Mouse (Mus musculus) midbrain, embryonic 14.5 days (tissue): Measurements from ENCODE around the gene H2-Q6. TPM values are rescaled to one million over a fixed set of nuclear protein-coding genes. Genes with fewer than 3 reads are reported as not detected.
"Not testable (repeated sequence)": the region's sequence is repeated elsewhere in the genome, so short reads cannot be mapped to it uniquely, and the experiment has no call there.

Source experiments
- ATAC-seq: fragments of 200-750 bp; cut with Nextera tagmentation; 2 replicates; pipeline ENCODE4 v1.8.0; 2017; ENCODE audit warnings: moderate number of reproducible peaks, moderate library complexity; ENCODE audit not compliant: low FRiP score, low TSS enrichment
- DNase-seq: peaks from one replicate; pipeline ENCODE4 v3.0.0-alpha.2; 2015
- H3K27ac ChIP-seq: fragments of 300-500 bp; sonication (generic); replicated peaks from 2 replicates; pipeline ENCODE4 v1.5.1; 2014; ENCODE audit warnings: mild to moderate bottlenecking, low read depth, low read length, moderate library complexity
- H3K27me3 ChIP-seq: fragments of 300-500 bp; sonication (generic); 2 replicates; pipeline ENCODE4 v1.6.1; 2014; ENCODE audit warnings: low read length, control low read depth, mixed read lengths; ENCODE audit not compliant: control insufficient read depth, insufficient read depth
- H3K36me3 ChIP-seq: fragments of 300-500 bp; sonication (generic); 2 replicates; pipeline ENCODE4 v1.6.1; 2014; ENCODE audit warnings: low read length, control low read depth; ENCODE audit not compliant: control insufficient read depth, insufficient read depth
- H3K4me1 ChIP-seq: fragments of 300-500 bp; sonication (generic); 2 replicates; pipeline ENCODE4 v1.6.1; 2014; ENCODE audit warnings: mild to moderate bottlenecking, antibody characterized with exemption, low read length, control low read depth; ENCODE audit not compliant: control insufficient read depth, insufficient read depth
- H3K4me2 ChIP-seq: fragments of 300-500 bp; sonication (generic); 2 replicates; pipeline ENCODE4 v1.6.1; 2014; ENCODE audit warnings: mild to moderate bottlenecking, low read length, moderate library complexity
- H3K4me3 ChIP-seq: fragments of 300-500 bp; sonication (generic); replicated peaks from 2 replicates; pipeline ENCODE4 v1.5.1; 2014; ENCODE audit warnings: low read depth, low read length
- H3K9ac ChIP-seq: fragments of 300-500 bp; sonication (generic); replicated peaks from 2 replicates; pipeline ENCODE4 v1.6.1; 2014; ENCODE audit warnings: mild to moderate bottlenecking, low read length, moderate library complexity
- H3K9me3 ChIP-seq: fragments of 300-500 bp; sonication (generic); 2 replicates; pipeline ENCODE4 v1.6.1; 2016; ENCODE audit warnings: low read length, control low read depth, mixed read lengths; ENCODE audit not compliant: control insufficient read depth
- WGBS: fragments of 180-500 bp; shearing (Covaris S2); extraction: QIAGEN DNeasy Blood & Tissue Kit; methylation state at CpG from one replicate; pipeline ENCODE4 v1.1.7; 2014; 5-methylcytosine and 5-hydroxymethylcytosine counted together
- polyA plus RNA-seq: library from polyadenylated mRNA; unstranded; fragments of >200 nt; fragmentation: Nextera tagmentation; extraction: Ambion mirVana; gene quantifications from 2 replicates; pipeline ENCODE4 v1.2.1, GENCODE M21; 2014

The H2-Q6 gene
- polyA plus RNA-seq, 1 experiment from 2014 or later, result 0.63 TPM

DNA sequence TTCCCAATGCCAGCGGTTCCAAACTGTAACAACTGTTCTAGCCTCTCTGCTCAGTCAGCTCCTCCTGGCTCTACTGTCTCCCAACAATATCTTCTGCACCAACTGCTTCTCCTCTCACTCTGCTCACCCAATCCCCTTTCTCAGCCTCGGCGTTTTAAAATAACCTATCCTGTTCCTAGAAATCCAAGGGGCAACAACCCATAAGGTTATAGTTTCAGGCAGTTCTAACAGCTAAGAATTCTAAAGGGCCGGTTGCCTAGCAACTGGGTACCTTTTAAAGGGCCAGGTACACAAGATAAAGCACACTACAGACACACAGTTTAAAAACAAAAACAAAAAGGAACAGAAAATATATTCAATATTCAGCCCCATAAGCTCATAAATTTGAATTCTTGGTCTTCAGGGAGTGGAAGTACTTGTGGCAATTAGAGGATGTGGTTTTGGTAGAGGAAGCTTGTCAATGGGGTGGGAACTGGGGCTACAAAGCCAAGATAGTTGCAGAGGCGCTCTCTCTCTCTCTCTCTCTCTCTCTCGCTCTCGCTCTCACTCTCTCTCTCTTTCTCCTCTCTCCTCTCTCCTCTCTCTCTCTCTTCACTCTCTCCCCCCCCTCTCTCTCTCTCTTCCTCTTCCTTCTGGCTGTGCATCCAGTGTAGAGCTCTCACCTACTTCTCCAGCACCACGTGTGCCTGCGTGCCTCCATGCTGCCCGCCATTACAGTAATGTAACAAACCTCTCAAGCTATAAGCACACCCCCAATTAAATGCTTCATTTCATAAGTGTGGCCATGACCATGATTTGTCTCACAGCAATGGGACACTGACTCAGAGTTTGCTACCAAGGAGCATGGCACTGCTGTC, 9.1 kb upstream of the H2-Q6 start:
- DNase-seq, H3K27ac ChIP-seq, ATAC-seq, H3K4me2 ChIP-seq, H3K9ac ChIP-seq, H3K27me3 ChIP-seq, H3K4me1 ChIP-seq, H3K4me3 ChIP-seq, H3K36me3 ChIP-seq, H3K9me3 ChIP-seq: not testable (repeated sequence)
- 66% methylated on average over 3 of the region's 10 CpGs for WGBS

- ATAC-seq (no peak), DNase-seq (no peak)
- no peak overlapping the region for H3K27ac ChIP-seq
- H3K9ac ChIP-seq, result no peak overlapping the region
- H3K27me3 ChIP-seq, result no peaks in the 10 kb centered on the region
- H3K4me3 ChIP-seq, result no peak overlapping the region
- WGBS, result 86% methylated on average over 7 of the region's 7 CpGs
- no peaks in the 10 kb centered on the region for H3K4me1 ChIP-seq
- H3K36me3 ChIP-seq, result no peaks in the 10 kb centered on the region
- no peaks in the 10 kb centered on the region for H3K9me3 ChIP-seq
- H3K4me2 ChIP-seq, result no peak overlapping the region
These were observed 5.9 kb upstream of the H2-Q6 start for GRCm38 (mm10) chr17:35418772-35419171.

DNA sequence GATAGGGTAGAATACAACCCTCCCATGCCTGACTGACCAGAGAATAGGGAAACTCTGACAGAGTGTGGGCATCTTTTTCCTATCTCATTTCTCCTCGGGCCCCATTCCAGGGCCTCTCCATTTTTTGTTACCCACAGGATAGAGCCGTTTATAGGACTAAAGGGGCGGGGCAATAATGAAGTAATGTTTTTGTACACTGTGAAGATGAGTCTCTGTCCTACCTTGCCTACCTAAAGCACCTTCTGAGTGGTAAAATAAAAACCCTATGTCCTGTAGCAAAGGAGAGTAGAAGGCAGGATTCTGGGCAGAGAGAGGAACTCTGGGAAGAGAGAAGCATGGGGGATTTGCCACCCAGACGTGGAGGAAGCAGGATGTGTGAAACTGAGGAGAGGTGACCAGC, 5.1 kb upstream of the H2-Q6 start:
- 73% methylated on average over 4 of the region's 4 CpGs for WGBS
- ATAC-seq, result not testable (repeated sequence)

DNA sequence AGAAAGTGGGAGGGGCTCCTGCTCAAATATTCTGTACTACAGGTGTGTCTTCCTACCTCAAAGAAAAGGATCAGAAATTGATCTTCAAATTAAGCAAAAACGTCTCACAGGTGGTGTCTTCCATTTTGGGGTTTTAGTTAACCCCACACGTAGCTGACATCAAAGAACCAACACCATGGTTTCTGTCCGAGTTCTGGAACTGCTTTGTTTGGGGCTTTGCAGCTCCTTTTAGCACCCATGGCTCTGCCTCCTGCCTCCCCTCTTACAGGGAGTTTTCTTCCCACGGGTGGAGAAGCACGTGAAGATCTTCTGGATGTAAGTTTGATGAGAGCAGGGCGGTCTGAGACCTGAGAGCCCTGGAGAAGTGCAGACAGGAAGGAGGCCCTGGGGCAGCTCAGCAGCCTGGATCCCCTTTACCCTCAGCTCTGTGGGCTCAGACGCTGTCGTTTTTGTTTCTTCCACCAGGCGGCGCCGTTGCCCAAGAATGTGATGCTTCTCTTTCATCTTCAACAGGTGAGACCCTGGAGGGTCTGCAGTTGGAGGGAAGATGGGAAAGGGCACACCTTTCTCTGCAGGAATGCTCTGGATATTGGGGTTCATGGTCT, 4.3 kb upstream of the H2-Q6 start:
- not testable (repeated sequence) for H3K4me3 ChIP-seq, H3K36me3 ChIP-seq, H3K27ac ChIP-seq, H3K9me3 ChIP-seq, H3K4me1 ChIP-seq, H3K4me2 ChIP-seq, H3K9ac ChIP-seq, H3K27me3 ChIP-seq, ATAC-seq
- peak; percentile 69 for DNase-seq
- 16% methylated on average over 11 of the region's 11 CpGs for WGBS

More for the DNA sequence above, 5.1 kb upstream of the H2-Q6 start:
- H3K27ac ChIP-seq, DNase-seq, H3K4me2 ChIP-seq, H3K9me3 ChIP-seq, H3K9ac ChIP-seq, H3K4me3 ChIP-seq, H3K4me1 ChIP-seq, H3K36me3 ChIP-seq, H3K27me3 ChIP-seq: not testable (repeated sequence)

GRCm38 (mm10) chr17:35421331-35421730, 3.3 kb upstream of the H2-Q6 start:
- WGBS, result 91% methylated on average over 4 of the region's 4 CpGs
- H3K36me3 ChIP-seq, result not testable (repeated sequence)

GRCm38 (mm10) chr17:35422360-35422759, 2.3 kb upstream of the H2-Q6 start:
- 89% methylated on average over 5 of the region's 5 CpGs for WGBS
- not testable (repeated sequence) for H3K27me3 ChIP-seq, H3K9ac ChIP-seq, H3K27ac ChIP-seq, DNase-seq, H3K36me3 ChIP-seq, H3K4me3 ChIP-seq, H3K4me1 ChIP-seq, H3K9me3 ChIP-seq, ATAC-seq, H3K4me2 ChIP-seq

More at GRCm38 (mm10) chr17:35421331-35421730, 3.3 kb upstream of the H2-Q6 start:
- H3K27me3 ChIP-seq, H3K27ac ChIP-seq, H3K4me2 ChIP-seq, H3K4me1 ChIP-seq, H3K9ac ChIP-seq, ATAC-seq, H3K9me3 ChIP-seq, H3K4me3 ChIP-seq, DNase-seq: not testable (repeated sequence)

GRCm38 (mm10) chr17:35423131-35423810, 1.4 kb upstream of the H2-Q6 start:
- not testable (repeated sequence) for H3K36me3 ChIP-seq, H3K9me3 ChIP-seq, DNase-seq, H3K4me1 ChIP-seq, H3K4me2 ChIP-seq, H3K27me3 ChIP-seq, H3K27ac ChIP-seq, H3K4me3 ChIP-seq, H3K9ac ChIP-seq, ATAC-seq
- WGBS, result 85% methylated on average over 3 of the region's 3 CpGs

DNA sequence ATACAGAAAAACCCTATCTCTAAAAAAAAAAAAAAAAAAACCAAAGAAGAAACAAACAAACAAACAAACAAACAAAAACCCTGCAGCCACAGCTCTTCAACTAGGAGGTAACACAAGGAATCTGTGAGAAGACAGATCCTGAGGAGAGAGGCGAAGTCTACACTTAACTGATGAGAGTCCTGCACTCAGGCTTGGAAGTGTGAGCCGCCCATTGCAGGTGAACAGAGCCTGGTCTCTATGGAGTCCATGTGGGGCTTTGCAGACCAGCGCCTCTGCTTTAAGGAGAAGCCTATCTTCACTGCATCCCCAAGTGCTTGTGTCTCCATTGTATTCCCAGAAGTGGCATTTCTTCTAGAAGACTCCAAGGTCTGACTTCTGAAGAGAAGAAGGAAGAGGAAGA, 544 bp upstream of the H2-Q6 start:
- not testable (repeated sequence) for H3K36me3 ChIP-seq, H3K27ac ChIP-seq, H3K4me3 ChIP-seq, H3K9ac ChIP-seq, H3K27me3 ChIP-seq, DNase-seq, H3K4me2 ChIP-seq, H3K4me1 ChIP-seq, H3K9me3 ChIP-seq, ATAC-seq
- 92% methylated on average over 3 of the region's 3 CpGs for WGBS
